Mouse (Mus musculus) limb, embryonic 13.5 days (tissue): ENCODE results near the gene Fam213b. TPM values are rescaled to one million over a fixed set of nuclear protein-coding genes. Genes with fewer than 3 reads are reported as not detected.

Experiments
- ATAC-seq: fragments of 200-750 bp; cut with Nextera tagmentation; 2 replicates; pipeline ENCODE4 v1.8.0; 2017; ENCODE audit warnings: low read depth, moderate number of reproducible peaks, moderate TSS enrichment; ENCODE audit not compliant: low FRiP score
- H3K27ac ChIP-seq: fragments of 300-500 bp; sonication (generic); 2 replicates; pipeline ENCODE4 v1.5.1; 2015; ENCODE audit warnings: inconsistent platforms, mild to moderate bottlenecking, moderate library complexity
- H3K27me3 ChIP-seq: fragments of 300-500 bp; sonication (generic); 2 replicates; pipeline ENCODE4 v1.6.1; 2015; ENCODE audit warnings: mild to moderate bottlenecking, inconsistent platforms
- H3K36me3 ChIP-seq: fragments of 300-500 bp; sonication (generic); 2 replicates; pipeline ENCODE4 v1.6.1; 2015; ENCODE audit warnings: inconsistent platforms, mild to moderate bottlenecking, moderate library complexity
- H3K4me1 ChIP-seq: fragments of 300-500 bp; sonication (generic); 2 replicates; pipeline ENCODE4 v1.6.1; 2015; ENCODE audit warnings: inconsistent platforms
- H3K4me2 ChIP-seq: fragments of 300-500 bp; sonication (generic); replicated peaks from 2 replicates; pipeline ENCODE4 v1.6.1; 2015; ENCODE audit warnings: inconsistent platforms, mild to moderate bottlenecking, moderate library complexity
- H3K4me3 ChIP-seq: fragments of 300-500 bp; sonication (generic); 2 replicates; pipeline ENCODE4 v1.5.1; 2015; ENCODE audit warnings: moderate library complexity, mild to moderate bottlenecking, inconsistent platforms
- H3K9ac ChIP-seq: fragments of 300-500 bp; sonication (generic); 2 replicates; pipeline ENCODE4 v1.6.1; 2015; ENCODE audit warnings: mild to moderate bottlenecking, inconsistent platforms
- H3K9me3 ChIP-seq: fragments of 300-500 bp; sonication (generic); 2 replicates; pipeline ENCODE4 v1.6.1; 2016; ENCODE audit warnings: inconsistent platforms
- WGBS: fragments of 180-500 bp; shearing (Covaris S2); methylation state at CpG from one replicate; pipeline ENCODE4 v1.1.7; 2015; 5-methylcytosine and 5-hydroxymethylcytosine counted together
- polyA plus RNA-seq: library from polyadenylated mRNA; unstranded; fragments of >200 nt; fragmentation: Nextera tagmentation; extraction: Ambion mirVana; gene quantifications from 2 replicates; pipeline ENCODE4 v1.2.1, GENCODE M21; 2015

Fam213b gene
- polyA plus RNA-seq, 1 experiment from 2014 or later, result 44.3 TPM

DNA sequence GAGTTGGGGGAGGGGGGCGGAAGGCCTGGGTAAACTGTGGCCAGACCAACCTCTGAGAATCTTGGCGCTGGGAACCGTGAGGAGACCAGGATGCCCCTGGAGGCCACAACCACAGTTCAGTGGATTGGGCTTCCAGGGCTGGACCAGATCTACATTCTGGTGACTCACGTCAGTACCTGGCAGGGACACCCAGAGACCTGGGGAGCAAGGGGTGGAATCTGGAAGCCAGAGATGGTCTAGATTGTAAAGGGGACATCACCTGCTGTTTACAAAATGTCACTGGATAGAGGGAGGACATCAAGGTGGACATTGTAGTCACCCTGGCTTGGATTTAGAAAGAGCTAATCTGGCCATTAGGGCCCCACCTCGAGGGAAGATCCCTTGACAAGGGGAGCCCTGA is 3.4 kb downstream of the Fam213b start:
- Histone ChIP-seq H3K4me3 (no peak overlapping the region), H3K36me3 (peaks cover 10% of the 10 kb centered on the region), H3K27ac (no peak overlapping the region), H3K9ac (no peak overlapping the region), H3K9me3 (no peaks in the 10 kb centered on the region), H3K4me2 (no peak overlapping the region), H3K4me1 (peaks cover 18% of the 10 kb centered on the region), H3K27me3 (peaks cover 5% of the 10 kb centered on the region; the same call in 1 of the 2 replicates)
- WGBS, result 79% methylated on average over 5 of the region's 5 CpGs
- no peak for ATAC-seq

DNA sequence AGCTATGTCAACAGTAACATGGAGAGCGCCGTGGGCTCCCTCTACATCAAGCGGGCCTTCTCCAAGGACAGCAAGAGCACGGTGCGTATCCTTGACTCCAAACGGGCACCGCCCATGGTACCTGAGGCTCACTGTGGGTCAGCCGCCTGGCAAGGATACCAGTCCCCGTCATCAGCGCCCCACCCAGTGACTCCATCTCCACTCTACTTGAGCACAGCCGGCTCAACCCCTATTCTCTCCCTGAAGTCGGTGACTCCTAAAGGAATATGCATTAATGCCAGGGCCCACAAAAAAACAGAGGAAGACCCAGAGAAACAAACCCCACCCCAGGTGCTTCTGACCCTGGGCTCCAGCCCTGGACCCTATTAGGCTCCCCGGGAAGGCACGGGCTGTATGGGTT is 8.0 kb downstream of the Fam213b start:
- no peaks in the 10 kb centered on the region for H3K4me1 ChIP-seq
- H3K27ac ChIP-seq, result no peak overlapping the region
- no peak for ATAC-seq
- H3K9me3 ChIP-seq, result no peaks in the 10 kb centered on the region
- H3K36me3 ChIP-seq, result peaks cover 2% of the 10 kb centered on the region
- H3K27me3 ChIP-seq, result peaks cover 5% of the 10 kb centered on the region; the same call in 1 of the 2 replicates
- WGBS, result 91% methylated on average over 14 of the region's 14 CpGs
- no peak overlapping the region for H3K4me3 ChIP-seq
- H3K9ac ChIP-seq, result no peak overlapping the region
- H3K4me2 ChIP-seq, result no peak overlapping the region

DNA sequence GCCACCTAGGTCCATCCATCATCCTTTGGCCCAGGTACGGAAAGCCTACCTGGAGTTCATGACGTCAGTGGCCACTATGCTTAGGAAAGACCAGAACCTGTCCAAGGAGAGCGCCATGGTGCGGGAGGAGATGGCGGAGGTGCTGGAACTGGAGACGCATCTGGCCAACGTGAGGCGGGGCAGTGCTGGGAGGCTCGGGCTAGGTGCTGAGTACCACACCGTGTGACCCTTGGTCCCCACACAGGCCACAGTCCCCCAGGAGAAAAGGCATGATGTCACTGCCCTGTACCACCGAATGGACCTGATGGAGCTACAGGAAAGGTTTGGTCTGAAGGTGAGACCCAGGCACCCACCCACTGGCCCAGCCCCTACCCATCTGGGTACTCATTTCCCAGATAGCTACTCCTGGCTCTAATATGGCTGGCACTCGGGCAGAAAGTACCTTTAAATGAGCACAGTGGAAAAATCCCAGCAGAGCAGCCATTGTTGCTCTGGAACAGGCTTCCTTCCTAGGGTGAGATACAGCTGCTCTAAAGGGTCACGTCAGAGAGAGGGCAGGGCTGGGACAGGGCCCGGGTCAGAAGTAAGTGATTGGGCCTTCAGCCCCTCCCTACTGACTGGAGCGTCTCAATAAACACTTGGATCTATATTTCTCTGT is 11.2 kb downstream of the Fam213b start:
- Histone ChIP-seq H3K4me2 (no peak overlapping the region), H3K4me3 (no peak overlapping the region), H3K27me3 (peaks cover 4% of the 10 kb centered on the region; the same call in 1 of the 2 replicates), H3K36me3 (no peaks in the 10 kb centered on the region), H3K9ac (no peak overlapping the region), H3K4me1 (no peaks in the 10 kb centered on the region), H3K9me3 (no peaks in the 10 kb centered on the region), H3K27ac (no peak overlapping the region)
- WGBS, result 79% methylated on average over 15 of the region's 15 CpGs
- ATAC-seq, result no peak

DNA sequence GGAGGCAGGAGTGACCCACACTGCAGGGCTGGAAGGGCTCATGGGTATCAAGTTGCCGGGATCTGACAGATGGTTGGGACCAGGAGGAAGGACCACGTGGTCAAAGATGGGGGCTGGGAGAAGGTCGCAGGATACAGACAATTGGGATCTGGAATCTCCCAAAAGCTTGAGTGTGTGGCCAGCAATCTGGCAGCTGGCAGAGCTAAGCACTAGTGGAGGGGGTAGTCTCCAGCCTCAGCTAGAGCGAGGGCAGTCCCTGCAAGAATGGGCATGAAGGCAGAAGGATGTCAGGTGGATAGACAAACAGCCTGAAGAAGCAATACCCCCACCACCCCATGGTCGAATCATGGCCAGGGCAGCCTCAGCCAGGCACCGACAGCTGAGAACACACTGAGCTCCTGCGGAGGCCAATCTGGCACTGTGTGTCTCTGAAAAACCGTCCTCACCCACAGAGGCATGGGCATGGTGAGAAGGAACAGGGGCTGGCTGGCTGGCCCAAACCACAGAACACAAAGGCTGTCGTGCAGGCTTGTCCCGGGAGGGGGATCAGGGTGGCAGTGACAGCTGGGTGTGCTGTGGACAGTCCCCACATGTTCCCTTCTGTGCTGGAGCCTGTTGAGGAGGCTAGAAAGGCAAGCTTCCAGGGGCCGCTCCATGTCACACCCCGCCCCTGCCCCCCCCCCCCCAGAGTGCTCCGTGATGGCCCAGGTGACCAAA is 11.9 kb downstream of the Fam213b start:
- Histone ChIP-seq H3K36me3 (no peaks in the 10 kb centered on the region), H3K27ac (no peak overlapping the region), H3K4me3 (no peak overlapping the region), H3K9me3 (no peaks in the 10 kb centered on the region), H3K4me2 (no peak overlapping the region), H3K4me1 (no peaks in the 10 kb centered on the region), H3K27me3 (peaks cover 4% of the 10 kb centered on the region; the same call in 1 of the 2 replicates), H3K9ac (no peak overlapping the region)
- 66% methylated on average over 13 of the region's 13 CpGs for WGBS
- peak; percentile 25; the same call in 1 of the 2 replicates for ATAC-seq

DNA sequence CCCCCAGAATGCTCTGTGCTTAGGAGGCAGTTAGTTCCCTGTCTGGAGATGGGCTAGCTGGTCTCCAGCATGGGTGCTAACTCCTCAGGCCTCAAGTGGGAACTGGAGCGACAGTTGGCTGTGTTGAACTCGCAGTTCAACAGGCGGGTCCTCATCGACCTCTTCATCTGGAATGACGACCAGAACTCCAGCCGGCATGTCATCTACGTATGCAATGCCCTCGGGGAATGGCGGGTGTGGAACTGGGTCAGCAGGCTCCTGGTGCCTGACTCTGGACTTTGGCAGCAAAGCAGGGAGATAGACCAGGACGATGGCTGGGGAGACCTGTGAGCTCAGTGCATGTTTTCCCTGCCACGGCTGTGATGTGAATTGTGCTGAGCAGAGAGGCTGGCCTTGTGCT is 13.5 kb downstream of the Fam213b start:
- Histone ChIP-seq H3K9me3 (no peaks in the 10 kb centered on the region), H3K36me3 (no peaks in the 10 kb centered on the region), H3K4me1 (no peaks in the 10 kb centered on the region), H3K9ac (no peak overlapping the region), H3K4me2 (no peak overlapping the region), H3K27ac (no peak overlapping the region), H3K4me3 (no peak overlapping the region), H3K27me3 (peaks cover 7% of the 10 kb centered on the region; the same call in 1 of the 2 replicates)
- WGBS, result 84% methylated on average over 11 of the region's 11 CpGs
- ATAC-seq, result no peak

DNA sequence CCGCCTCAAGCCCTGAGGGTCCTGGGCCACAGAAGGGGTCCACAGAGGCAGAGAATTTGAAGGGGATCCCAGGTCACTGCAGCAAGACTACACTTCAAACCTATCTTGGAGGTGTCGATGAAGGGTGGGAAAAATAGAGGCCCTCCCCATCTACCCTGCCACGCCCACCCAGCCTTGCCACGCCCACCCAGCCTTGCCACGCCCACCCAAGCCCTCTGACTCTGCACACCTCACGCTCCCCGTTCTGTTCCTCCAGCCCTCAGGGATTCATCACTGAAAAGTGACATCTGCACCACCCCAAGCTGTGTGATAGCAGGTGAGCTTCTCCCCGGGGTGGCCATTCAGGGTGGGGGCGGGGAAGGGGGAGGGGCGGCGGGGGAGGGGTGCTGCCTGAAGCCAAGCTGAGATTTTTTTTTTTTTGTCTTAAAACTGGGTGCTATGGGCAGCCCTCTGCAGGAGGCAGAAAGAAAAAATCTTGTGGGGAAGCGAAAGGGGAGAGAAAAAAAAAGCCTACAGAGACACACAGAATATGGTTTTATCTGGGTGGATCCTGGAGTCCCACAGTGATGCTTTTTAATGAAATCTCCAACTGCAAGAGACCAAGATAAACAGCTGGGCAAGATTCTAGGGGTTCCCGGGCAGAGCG is 16.8 kb downstream of the Fam213b start:
- WGBS, result 19% methylated on average over 14 of the region's 14 CpGs
- no peak overlapping the region for H3K9ac ChIP-seq
- ATAC-seq, result no peak
- H3K27me3 ChIP-seq, result peaks cover 7% of the 10 kb centered on the region; the same call in 1 of the 2 replicates
- H3K9me3 ChIP-seq, result no peaks in the 10 kb centered on the region
- no peak overlapping the region for H3K4me2 ChIP-seq
- no peaks in the 10 kb centered on the region for H3K36me3 ChIP-seq
- peaks cover 6% of the 10 kb centered on the region; the same call in 1 of the 2 replicates for H3K4me1 ChIP-seq
- H3K4me3 ChIP-seq, result no peak overlapping the region
- H3K27ac ChIP-seq, result no peak overlapping the region

DNA sequence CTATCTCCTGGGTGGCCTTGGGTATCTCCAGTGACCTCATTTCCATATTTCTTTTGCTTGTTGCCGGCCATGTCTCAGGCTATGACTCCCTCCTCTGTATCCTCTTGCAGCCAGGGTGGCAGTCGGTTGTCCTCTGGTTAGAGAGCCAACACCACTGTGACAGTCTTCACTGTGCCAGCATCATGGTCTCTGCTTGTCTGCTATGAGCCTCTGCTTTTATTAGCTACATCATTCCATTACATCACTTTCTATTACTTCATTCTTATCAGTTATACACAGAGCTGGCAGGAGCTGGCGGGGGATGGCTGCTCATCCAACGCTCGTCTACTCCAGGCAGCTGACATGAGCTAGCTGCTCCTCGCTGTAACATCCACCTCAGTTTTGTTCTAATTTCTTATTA is 18.2 kb downstream of the Fam213b start:
- WGBS, result 85% methylated on average over 6 of the region's 6 CpGs
- ATAC-seq, result no peak
- Histone ChIP-seq H3K9me3 (no peaks in the 10 kb centered on the region), H3K27ac (no peak overlapping the region), H3K4me2 (no peak overlapping the region), H3K27me3 (peaks cover 16% of the 10 kb centered on the region; the same call in 1 of the 2 replicates), H3K4me1 (peaks cover 6% of the 10 kb centered on the region; the same call in 1 of the 2 replicates), H3K4me3 (no peak overlapping the region), H3K9ac (no peak overlapping the region), H3K36me3 (no peaks in the 10 kb centered on the region)

DNA sequence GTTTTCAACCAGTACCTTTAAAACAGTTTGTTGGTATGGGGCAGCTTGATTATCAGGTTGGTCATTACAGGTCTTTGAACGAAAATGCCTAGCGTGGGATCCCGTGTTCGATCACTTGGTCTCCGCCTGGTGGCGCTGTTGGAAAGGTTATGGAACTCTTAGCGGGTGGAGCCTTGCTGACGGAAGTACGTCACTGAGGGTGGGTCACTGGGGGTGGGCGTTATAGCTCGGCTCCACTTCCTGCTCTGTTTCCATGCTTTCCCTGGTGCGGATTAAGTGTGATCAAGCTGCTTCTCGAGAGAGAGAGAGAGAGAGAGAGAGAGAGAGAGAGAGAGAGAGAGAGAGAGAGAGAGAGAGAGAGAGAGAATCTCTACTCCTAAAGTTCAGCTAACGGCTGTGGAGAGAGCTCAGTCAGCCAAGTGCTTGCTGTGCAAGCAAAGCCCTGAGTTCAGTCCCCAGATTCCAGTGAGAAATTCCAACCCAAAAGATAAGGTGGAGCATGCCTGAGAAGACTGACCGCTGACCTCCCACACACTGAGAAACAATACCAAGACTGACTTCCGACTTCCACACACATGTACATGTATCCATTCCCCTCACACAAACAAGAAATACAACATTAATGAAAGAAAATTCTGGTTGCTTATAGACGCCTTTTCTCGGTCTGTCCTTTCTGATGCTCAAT is 20.9 kb downstream of the Fam213b start:
- H3K9ac ChIP-seq, result peak overlapping the region; percentile 58
- peak; percentile 96 for ATAC-seq
- 12% methylated on average over 18 of the region's 18 CpGs for WGBS
- H3K4me3 ChIP-seq, result peak overlapping the region; percentile 41
- H3K4me2 ChIP-seq, result peak overlapping the region; percentile 66
- H3K27me3 ChIP-seq, result peaks cover 14% of the 10 kb centered on the region; the same call in 1 of the 2 replicates
- no peaks in the 10 kb centered on the region for H3K36me3 ChIP-seq
- H3K9me3 ChIP-seq, result no peaks in the 10 kb centered on the region
- peak overlapping the region; percentile 73; the same call in 1 of the 2 replicates for H3K27ac ChIP-seq
- peaks cover 6% of the 10 kb centered on the region; the same call in 1 of the 2 replicates for H3K4me1 ChIP-seq

DNA sequence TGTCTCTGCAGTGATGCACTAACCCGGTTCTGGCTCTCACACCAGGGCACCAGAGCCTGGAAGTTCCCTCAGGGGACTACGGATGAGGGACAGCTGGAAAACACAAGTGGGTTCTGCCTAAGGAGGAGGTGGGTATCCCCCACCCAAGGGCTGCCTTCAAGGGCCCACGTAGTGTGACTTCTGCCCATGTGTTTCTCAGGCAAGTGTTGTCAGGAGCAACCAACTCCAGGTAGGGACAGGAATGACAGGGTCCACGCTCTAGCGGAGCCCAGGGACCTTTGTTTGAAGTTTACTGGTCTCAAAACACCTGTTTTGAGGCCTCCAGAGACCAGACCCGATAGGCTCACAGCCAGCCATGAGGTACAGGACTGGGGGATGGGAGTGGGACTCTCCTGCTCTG is 25.7 kb downstream of the Fam213b start:
- Histone ChIP-seq H3K4me2 (no peak overlapping the region), H3K27me3 (peaks cover 25% of the 10 kb centered on the region), H3K9ac (no peak overlapping the region), H3K27ac (no peak overlapping the region), H3K9me3 (no peaks in the 10 kb centered on the region), H3K36me3 (no peaks in the 10 kb centered on the region), H3K4me3 (no peak overlapping the region), H3K4me1 (peaks cover 7% of the 10 kb centered on the region)
- no peak for ATAC-seq
- 64% methylated on average over 6 of the region's 6 CpGs for WGBS

DNA sequence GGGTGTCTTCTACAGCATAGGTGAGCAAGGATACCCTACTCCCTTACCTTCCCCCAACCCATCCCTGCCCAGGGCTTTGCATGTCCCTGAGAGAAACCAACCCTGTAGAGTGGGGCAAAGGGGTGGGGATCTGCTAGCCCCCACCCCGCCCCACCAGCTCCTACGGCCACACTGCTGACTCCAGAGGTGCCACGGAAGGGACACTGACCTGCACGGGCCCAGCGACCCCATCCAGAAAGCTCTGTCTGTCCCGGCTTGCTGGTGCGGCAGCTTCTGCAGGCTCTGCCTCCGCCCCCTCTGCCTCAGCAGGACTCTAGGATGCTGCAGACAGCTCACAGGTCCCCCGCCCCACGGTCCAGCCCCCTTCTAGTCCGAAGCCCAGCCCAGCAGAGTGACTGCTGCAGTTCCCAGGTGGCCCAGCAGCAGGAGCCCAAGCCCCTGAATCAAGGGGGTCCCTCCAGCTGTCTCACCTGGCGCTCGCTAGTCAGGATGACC is 27.1 kb downstream of the Fam213b start:
- H3K36me3 ChIP-seq, result no peaks in the 10 kb centered on the region
- peak overlapping the region; percentile 59 for H3K9ac ChIP-seq
- ATAC-seq, result peak; percentile 78
- WGBS, result 2% methylated on average over 13 of the region's 13 CpGs
- peaks cover 29% of the 10 kb centered on the region for H3K27me3 ChIP-seq
- no peak overlapping the region for H3K27ac ChIP-seq
- peak overlapping the region; percentile 33 for H3K4me3 ChIP-seq
- H3K4me2 ChIP-seq, result peak overlapping the region; percentile 59
- peaks cover 6% of the 10 kb centered on the region for H3K4me1 ChIP-seq
- H3K9me3 ChIP-seq, result no peaks in the 10 kb centered on the region

DNA sequence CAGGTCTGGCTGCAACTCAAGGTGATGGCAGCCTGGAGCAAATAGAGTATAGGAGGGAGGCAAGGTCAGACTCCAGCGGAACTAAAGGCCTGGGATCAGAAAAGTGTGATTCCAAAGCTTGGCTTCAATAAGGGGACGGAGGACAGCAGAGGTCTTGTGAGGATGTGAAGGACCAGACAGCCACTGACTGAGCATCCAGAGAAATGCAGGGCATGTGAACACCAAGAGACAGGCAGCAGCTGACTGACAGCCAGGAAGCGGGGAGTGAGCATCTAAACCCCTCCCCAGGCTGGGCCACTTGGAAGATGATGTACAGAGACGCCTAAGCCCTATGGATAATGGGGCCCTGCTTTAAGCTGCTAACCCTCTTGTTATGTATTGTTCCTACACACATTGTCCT is 28.2 kb downstream of the Fam213b start:
- Histone ChIP-seq H3K9ac (no peak overlapping the region), H3K9me3 (no peaks in the 10 kb centered on the region), H3K36me3 (no peaks in the 10 kb centered on the region), H3K27me3 (peaks cover 20% of the 10 kb centered on the region), H3K27ac (no peak overlapping the region), H3K4me2 (no peak overlapping the region), H3K4me3 (no peak overlapping the region), H3K4me1 (peaks cover 6% of the 10 kb centered on the region)
- ATAC-seq, result no peak
- 87% methylated on average over 4 of the region's 4 CpGs for WGBS
